Mouse (Mus musculus) MEL-GATA-1-ER (cell line): Measurements from ENCODE around the gene Med16.

Experiments
- DNase-seq: peaks from one replicate; pipeline ENCODE4 v3.0.0-alpha.2; 2012; ENCODE audit warnings: low read depth; ENCODE audit errors: extremely low read depth

Med16 gene

DNA sequence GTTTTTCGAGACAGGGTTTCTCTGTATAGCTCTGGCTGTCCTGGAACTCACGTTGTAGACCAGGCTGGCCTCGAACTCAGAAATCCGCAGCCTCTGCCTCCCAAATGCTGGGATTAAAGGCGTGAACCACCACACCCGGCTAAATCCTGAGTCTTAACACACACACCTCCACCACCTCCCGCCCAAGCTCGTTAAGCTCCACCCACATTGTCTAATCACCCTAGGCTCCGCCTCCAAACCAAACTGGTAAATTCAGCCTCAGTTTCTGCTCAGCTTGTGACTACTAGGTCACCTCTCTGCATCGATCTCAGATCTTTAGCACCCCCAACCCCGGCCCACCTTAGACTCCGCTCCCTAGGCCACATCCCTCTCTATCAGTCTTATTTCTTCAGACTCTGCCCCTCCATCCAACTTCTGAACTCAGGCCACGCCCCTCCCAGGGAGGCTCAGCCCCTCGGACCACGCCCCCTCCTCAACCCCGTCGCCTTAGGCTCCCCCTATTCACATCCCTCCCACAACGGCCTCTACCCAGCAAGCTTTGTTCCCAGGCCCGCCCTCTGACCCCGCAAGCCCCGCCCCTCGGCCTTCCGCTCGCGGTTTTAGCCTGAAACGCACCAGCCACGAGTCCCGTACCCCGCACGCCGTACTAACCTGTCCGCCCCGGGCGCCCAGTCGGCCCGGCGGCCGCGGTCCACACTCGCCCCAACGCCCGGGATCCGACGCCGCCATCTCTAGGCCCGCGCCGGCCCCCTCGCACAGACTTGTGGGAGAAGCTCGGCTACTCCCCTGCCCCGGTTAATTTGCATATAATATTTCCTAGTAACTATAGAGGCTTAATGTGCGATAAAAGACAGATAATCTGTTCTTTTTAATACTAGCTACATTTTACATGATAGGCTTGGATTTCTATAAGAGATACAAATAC lies at the start of gene Med16:
Gene Med16 (minus strand): TSS at position 757 of the 925 bp plus-strand sequence.
- peak; percentile 80 for DNase-seq

DNA sequence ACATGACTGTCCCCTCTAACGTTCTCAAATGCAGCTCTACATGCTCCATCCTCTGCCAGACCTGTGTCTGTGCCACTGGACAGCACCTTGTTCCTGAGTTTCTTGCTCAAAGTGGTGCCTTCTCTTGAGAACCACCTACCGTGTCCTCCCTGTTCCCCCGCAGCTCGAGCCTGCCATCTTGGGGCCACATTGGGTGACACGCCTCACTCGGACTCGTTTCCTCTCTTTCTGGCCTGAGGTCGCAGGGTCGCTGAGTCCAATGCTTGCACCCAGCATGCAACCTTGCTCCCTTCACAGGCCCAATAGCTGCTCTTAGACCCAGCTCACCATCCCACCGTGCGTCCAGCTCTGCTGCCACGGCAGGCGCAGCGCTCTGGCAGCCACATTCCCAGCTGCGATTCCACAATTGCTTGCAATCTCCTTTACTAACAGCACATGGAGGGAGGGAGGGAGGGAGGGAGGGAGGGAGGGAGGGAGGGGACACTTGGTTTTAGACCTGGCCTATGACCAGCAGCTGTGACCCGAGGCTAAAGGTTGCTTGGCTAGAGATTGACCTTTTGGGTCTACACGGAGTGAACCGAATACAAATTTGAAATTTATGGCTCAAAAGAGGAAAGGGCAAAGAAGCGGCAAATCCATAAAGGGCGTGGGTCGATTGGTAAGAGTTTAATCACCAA lies 49.6 kb upstream of the Med16 start:
- peak; percentile 41 for DNase-seq

DNA sequence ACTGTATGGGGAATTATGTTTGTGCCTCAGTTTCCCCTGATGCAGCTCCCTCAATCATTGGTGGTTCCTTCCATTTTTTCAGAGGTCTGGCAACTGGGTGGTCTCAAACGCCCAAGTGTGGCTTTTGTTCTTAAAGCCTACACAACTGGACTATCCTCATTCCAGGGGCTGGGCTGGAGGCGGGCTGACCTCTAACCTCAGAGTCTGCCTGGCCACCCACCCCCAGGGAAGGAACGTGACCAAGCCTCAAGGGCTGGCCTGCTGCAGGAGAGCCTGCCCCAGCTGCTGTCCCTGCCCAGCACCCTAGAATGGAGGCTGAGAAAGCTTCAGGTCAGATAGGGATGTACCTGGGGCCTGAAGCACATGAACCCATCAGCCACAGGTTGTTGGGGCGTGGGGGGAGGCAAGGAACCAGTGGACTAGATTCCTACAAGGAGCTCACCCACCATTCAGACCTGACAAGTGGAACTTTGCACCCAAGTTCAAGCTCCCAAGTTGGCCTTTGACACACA lies 48.0 kb upstream of the Med16 start:
- no peak for DNase-seq

DNA sequence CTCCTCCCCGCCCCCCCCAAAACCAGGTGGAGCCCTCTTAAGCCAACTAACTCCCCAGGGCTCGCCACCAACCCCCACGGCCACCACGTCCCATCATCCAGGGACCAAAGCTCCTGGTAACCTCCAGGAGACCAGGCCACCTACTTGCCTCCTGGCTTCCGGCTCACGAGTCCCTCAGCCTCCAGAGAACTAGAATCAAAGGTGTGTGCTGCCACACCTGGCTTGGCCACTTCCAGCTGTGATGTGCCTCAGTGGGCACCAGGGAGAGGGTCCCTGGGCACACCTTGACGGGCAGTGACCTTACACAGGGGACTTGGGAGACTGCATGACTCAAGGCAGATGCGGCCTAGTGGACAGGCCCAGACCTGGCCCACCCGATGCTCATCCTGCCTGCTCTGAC lies 47.0 kb upstream of the Med16 start:
- no peak for DNase-seq

DNA sequence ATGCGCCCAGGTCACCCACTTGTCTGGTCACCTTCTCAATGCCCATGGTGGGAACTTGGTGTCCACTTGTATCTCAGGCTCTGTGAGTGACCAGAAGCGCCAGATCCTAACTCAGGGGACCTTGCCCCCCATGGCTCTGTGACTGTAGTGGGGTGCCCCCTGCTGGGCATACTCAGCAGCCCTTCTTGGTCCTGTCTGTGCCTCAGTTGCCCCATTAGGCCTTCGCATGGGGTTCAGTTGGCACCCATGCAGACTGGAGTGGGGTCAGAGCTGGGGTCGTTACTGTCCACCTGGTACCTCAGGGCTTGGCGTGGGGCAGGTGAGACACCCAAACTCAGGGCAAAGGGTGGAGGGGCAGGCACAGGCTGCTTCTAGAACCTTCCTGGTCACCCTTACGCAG lies 45.2 kb upstream of the Med16 start:
- DNase-seq: no peak

DNA sequence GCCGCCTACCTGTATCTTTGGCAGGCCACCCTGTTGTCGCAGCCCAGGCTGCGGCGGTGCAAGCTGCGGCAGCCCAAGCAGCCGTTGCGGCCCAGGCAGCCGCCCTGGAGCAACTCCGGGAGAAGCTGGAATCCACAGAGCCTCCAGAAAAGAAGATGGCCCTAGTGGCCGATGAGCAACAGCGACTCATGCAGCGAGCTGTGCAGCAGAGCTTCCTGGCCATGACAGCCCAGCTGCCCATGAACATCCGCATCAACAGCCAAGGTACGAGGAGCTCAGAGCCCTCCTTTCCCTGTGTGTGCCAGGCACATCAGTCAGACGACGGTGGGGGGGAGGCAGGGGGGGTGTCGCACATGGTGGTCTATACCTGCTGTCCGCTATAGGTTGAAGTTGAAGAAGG lies 41.9 kb upstream of the Med16 start:
- no peak for DNase-seq

DNA sequence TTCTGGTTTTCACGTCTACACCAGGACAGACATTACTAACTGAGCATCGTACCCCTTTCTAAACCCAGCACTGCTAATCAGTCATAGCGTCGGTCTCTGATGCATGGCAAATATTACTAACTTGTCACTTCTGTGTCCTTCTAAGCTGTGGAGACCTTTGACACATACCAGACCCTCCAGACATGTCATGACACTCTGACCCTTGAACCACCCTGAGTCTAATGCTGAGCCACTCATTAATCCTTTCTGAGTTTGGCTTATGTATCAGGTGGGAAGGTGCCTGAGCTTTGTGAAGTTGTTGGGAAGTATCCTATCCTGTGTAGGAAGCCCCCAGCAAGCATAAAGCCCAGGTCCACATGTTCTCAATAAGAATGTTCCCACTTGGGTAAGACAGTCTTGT lies 41.1 kb upstream of the Med16 start:
- no peak for DNase-seq

DNA sequence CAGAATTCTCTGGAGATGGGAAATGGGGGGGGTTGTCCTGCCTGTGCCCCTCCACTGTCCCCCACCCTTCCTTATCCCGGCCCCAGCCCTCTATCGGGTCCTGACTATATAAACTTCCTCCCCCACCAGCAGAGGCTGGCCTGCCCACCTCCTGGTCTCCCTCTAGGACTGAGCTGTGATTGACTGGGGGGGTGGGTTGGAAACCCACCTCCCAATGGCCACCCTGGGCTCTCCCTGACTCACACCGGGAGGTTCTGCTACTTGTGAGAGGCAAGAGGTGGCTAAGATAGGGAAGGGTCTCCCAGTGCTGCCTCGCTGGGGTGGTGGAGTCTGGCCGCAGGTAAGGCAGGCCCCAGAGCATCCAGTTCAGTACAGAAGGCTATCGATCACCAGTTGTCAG lies 38.8 kb upstream of the Med16 start:
- DNase-seq: no peak

DNA sequence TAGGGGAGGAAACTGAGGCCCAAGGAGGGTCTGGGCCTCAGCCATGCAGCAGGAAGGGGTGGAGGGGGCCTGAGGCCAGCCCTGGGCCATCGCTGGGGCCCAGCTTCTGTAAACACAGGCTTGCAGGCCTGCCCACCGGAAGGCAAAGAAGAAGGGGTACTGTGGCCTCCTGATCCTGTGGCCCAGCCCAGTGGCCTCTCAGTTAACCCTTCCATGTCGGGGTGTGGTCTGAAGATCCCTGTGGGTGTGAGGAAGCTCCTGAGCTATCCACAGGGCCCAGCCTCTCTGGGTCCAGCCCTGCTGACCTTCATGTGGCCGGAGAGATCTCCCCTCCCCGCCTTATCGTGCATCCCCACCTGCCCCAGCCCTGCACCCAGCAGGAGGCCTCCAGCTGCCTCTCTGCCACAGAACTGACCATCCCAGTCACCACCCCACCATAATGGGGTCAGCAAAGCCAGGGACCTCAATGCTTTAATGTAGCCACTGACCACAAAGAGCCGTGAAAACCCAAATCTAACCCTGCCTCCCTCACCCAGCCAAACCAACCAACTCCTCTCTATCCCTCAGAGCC lies 38.1 kb upstream of the Med16 start:
- DNase-seq: no peak

DNA sequence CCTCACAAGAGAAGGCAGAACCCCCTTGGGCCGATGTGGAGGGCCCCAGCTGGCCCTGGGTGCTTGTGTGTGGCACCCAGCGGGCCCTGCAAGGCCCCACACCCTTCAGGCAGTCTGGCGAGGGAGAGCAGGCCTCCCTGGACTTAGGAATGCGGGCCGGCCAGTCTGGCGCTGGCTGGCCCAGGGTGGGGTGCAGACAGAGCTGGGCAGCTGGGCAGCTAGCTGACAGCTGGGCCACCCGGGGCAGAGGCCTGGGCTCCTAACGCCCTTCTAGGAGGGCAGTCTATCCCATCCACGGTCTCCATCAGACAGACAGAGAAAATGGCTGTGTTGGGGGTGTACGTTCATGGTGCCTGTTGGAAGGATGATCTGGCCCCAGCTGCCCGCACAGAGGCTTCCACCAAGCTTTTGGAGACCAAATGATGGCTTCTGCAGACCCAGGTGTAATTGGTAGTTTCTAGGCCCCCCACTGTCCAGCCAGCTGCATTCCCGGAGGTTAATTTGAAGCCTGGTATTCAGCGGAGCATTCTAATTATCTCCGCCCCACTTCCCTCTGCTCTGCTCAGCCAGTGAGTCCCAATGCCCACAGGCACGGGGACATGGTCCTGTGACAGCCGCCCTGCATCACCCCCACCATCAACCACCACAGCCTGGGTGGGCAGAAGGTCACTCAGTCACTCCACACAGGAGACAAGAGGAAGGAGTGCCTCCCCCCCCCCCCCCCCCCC lies 36.9 kb upstream of the Med16 start:
- no peak for DNase-seq

DNA sequence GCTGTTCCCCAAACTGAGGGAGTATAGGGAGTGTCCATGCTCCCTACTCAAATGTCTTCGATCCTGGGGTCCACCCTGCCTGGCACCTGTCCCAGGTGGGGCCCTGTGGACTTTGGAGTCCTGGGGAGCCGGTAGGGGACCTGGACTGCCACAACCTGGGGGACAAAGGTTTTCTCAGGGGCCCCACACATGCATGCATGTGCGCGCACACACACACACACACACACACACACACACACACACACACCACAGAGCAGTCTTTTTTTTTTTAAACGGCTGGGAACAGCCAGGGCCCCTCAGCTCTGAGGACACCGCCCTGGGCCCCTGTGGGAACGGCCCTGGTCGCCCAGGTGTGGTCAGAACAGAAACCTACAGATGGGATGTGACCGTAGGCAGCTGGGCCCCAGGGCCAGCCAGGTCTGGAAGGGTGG lies 34.8 kb upstream of the Med16 start:
- DNase-seq: no peak

DNA sequence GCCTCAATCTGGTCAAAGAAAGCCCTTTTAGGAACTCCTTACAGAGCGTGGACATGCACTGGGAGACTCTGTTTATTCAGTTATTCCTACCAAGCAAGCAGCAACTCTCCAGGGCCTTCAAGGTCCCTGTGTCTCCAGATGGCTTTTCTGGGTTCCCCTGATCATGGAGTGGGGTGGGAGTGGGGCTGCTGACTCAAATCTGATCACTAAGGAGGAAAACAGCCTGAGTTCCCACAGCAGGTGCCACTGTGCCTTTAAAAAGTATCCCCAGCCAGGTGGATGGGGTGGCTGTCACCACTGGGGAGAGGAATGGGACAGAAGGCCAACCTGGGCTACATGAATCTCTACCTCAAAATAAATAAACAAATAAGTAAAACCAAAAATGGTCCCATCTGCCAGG lies 34.3 kb upstream of the Med16 start:
- DNase-seq: no peak

DNA sequence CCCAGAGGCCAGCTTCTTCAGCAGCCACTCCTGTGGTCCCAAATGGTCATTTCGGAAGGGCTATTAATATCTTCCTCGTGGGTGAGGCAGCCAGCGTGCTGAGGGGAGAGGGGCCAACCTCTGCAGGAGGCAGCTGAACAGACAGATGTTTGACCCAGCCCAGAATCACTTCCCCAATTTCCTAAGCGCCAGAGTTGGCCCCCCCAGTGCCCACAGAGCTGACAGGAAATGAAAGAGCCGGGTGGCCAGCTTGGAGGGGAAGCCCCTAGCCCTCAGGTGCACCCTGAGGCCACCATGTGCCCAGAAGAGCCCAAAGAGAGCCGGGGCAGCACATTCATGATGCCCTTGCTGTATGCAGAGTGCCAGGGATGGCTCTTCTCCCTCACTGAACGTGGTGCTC lies 32.0 kb upstream of the Med16 start:
- no peak for DNase-seq

DNA sequence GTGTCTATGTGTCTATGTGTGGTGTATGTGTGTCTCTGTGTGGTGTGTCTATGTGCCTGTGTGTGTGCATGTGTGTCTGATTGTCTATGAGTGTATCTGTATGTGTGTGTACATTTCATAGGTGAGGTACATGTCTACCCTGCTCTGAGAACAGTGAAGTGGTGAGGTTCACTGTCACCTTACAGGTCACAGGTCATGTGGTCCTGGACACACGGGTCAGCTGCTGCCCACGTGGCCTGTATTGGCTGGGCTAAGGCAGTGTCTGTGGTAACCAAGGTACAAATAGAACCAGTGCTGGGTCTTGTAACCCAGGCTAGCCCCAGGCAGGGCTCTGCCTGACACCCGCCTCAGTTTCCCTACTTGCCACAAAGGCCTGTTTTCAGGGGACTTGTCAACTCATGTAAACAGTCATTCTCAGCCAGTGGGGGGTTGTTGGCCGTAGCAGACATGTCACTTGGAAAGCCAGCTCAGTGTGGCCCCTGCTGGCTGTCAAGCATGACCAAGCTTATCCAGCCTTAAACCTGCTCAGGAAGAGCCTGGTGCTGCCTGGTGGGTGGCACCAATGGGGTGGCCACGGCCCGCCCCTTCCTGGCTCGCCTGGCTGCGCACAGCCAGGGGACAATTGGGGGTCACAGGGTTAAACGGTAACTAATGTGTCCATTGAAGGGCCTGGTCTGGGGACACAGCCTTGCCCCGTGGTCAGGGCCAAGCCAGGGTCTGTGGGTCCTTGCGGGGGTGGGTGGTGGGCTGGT lies 29.2 kb upstream of the Med16 start:
- DNase-seq: no peak

DNA sequence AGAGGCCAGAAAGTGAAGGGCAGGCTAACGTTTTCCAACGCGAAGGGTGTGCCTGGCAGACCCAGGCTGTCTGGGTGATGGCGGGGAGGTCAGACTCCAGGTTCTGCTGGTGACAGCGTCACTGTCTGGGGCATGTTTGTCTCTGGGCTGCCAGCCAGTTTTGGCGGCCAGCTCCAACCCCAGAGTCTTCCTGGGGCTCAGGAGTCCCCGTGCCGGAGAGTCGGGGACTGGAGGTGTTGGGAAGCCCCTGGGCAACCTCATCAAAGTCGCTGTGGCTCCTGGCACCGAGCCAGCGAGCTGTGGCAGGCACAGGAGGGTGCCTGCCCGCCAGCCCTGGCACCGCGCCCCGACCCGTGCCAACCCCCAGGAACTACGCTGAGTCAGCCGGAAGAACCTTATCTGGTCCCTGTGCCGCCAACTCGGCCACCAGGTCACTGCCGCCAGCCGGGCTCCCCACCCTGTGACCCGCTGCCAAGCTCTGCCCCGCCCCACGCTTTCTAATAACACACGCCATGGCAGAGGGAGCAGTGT lies 28.3 kb upstream of the Med16 start:
- no peak for DNase-seq

DNA sequence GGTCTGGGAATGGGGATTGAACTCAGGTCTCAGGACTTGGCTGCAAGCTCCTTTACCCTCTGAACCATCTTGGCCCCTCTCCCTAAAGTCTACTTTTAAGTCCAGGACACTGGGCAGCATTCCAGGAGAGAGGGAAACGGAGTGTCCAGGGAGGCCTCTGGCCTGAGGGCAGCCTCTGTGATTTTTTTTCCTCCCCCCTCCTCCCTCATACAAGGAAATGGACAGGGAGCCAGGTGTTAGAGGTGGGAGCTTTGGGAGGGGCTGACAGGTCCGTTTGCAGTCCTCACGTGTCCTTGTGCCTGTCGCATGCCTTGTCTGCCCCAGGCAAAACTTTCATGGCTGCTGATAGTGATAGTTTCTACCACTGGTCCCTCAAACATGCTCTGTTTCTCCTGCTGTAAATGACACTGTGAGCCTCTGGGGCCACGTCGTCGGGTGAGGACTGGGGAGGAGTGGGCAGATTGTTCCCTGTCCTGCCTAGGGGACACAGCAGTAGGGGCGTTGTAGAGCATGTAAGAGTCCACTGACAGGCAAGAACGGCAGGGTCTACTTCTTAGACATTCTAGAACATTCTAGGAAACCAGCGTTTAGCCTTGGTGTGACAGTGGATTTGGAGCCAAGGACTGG lies 27.7 kb upstream of the Med16 start:
- no peak for DNase-seq

DNA sequence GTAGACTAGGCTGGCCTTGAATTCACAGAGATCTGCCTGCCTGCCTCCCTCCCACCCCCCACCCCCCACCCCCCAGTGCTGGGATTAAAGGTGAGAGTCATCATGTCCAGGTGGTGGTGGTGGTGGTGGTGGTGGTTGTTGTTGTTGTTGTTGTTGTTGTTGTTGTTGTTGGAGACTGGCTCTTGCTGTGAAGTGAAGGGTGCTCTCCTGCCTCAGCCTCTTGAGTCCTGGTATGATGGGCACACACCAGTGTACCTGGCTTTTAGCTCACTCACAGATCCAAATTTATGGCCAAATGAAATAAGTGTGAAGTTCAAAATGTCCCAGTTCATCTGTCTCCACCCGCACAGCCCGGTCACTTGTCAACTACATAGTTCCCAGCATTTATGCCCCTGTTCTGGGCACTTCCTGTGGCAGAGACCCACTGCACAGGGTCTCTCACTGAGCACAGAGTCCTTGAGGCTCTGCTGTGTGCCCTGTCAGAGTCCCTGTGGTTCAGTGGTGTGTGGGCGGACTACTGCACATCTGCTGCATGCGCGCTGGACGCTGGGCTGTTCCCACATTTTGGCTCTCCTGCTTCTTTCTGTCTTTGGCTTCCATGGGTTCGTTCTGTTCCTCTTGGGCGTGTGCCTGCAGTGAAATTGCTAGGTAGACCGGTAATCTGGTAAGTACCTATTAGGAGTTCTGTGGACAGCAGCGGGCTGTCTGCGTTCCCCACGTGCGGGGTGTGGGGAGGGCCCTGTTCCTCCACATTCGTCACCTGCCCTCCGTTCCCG lies 26.3 kb upstream of the Med16 start:
- no peak for DNase-seq

DNA sequence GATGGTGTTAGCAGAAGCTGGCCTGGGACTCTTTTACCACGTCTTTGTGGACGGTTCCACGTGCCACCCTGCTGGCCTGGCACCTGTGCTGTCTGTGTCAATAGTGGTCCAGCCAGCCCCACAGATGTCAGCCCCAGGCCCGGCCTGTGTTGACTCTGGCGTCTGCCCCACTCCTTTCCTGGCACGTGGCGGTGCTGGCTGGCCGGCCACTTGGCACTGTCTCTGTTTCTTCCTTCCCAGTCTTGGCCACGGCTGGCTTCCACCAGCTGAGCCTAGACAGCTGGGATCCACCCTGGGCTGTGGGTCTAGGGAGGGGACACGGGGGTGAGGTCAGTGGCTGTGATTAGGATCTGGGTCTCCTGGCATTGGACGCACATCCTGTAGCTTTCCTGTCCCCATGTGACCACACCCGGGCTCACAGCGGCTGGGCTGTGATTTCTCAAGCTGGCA lies 25.6 kb upstream of the Med16 start:
- no peak for DNase-seq

DNA sequence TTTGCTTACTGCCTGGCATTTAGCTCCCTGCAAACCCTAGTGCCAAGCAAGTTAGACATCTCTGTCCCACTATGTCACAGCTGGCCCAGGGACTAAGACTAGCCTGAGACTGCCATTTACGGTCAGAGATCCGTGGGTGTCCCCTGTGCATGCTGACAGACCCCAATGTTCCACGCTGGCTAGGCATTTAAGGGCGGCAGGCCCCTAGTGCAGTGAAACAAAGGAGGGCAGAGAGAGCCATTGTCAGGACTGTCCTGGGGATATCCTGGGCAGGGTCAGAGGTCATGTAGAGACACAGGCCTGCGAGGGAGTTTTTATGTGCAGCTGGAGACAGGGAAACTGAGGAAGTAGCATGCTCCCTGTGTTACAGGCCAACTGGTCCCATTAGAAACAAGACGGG lies 25.1 kb upstream of the Med16 start:
- DNase-seq: no peak
